Mouse (Mus musculus): ENCODE results near the gene Slc10a7.
A peak's percentile ranks its signal among the peaks of the same experiment; 100 is the strongest.

Slc10a7 gene

DNA sequence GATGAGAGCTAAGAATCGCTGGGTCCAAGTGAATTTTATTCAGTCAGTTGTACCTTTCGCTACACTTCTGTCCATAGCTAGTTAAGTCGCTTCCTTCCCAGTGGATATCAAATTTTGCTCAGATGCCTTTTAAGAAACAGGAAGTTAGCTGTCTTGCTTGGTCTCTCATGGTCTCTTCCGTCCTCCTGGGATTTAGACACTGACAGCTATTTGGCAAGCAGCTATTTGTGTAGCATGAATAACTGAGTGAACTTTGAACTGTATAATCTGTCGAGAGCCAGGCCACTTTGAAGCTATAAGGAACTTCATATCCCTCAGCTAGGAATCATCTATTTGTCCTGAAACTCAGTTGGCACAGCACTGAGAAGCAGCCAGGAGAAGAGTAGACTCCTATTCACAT is 117.5 kb downstream of the Slc10a7 start:
- DNase-seq: no peak

DNA sequence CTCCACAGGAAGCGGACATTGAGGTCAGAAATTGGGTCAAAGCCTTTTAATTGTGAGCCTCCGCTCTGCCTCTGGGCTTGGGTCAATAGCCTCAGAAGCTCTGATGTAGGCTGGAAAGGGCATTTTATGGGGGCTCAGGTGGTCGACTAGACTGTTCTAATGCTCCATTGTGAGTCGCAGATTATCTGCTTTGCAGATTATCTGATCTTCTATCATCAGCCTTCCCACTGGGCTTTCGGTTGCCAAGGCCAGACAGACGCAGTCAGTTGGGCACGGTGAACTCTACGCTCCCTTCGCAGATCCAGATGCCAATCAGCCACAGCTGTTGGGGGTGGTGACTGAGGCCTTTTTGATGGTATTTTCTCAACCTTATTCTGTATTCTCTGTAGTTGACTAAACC is 118.6 kb downstream of the Slc10a7 start:
- no peak for DNase-seq

DNA sequence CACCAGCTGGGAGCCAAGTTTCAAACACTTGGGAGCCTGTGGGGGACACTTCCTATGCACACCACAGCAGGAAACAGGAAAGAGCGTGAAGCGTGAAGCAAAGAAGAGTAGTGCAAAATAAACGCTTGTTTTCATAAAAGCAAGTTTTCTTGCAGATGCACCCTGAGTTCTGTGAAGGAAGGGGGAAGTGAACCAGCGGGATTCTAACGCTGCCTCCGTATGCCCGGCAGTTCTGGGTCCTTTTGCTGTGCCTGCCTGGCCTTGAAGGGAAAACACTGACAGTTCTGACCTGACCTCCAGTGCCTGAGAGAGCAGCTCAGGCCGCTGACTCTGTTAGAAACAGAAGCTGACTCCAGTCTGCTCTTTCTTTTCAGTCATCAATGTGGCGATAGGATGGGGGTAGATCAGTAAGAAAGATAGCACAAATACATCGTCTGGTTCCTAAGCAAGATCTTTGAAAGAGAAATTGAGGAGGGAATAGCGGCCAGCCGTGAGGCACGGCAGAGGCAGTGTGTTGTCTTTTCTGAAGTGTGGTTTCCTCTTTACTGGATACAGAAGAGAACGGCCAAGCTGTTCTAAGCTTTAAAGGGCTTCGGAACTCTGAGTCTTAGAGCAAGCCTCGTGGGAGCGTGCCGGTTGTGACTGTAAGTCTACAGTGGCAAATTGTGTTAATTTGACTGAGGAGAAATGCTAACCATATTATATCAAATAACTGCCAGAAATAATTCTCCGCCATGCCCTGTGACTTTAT is 121.4 kb downstream of the Slc10a7 start:
- peak; percentile 24 for DNase-seq

DNA sequence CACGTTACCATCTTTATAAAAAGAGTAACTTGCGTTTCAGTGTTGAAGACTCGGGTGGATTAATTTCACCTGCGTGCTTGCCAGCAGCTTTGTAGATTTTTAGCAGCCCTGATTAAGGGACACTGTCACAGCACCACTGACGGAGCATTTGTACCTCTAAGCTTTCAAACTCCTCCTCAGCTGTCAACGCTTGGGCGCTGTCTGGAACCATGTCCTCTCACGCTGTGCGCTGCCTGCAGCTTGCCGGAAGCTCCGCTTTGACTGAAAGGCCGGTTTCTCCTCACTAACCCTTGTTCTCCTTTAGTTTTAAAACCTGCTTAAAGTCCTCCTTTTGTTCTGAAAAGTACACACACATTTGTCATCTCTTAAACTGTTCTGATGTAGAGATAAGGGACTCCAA is 123.9 kb downstream of the Slc10a7 start:
- DNase-seq: no peak

DNA sequence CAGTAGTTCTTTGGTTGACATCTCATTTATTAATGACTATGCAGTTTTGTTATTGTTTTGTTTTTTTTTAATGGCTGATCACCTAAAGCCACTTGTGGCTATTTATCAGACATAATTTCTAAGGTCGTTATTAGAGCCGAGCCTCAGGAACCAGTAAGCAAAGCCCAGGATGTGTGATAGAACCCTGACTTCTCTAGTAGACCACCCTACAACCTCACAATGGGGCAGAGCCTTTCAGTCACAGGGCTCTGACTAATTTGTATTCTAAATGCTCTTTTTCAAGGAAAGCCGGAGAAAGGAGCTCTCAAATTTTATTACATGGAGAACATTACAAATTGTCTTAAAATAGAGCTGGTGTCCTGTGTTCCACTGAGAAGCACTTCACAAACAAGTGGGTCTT is 124.9 kb downstream of the Slc10a7 start:
- DNase-seq: no peak

DNA sequence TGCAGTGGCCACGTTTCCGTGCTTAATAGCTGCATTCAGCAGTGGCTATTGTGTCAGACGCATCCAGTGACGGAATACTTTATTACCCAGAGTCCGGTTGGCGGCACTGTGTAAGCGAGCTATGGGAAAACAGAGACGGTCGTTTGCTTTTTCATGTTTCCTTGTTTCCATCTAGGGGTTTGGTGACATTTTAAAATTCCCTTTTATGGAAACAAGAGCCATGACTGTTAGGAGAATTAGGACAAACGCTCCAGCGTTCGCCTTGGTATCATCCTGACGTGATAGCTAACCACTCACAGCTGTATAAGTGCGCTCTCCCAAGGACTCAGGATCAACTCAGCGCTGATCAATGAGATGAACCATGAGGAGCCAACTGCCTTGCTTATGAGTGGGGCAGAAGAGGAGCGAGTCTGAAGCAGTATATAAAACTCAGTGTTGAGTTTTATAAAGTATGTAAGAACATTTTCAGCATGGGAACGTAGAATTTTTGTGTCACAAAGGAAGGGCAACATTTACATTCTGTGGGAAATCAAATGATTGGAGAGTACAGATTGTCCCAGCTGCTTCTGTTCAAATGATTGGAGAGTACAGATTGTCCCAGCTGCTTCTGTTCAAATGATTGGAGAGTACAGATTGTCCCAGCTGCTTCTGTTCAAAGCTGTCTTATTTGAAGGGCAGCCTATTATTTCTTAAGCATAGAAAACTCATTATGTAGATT is 125.5 kb downstream of the Slc10a7 start:
- DNase-seq: no peak

DNA sequence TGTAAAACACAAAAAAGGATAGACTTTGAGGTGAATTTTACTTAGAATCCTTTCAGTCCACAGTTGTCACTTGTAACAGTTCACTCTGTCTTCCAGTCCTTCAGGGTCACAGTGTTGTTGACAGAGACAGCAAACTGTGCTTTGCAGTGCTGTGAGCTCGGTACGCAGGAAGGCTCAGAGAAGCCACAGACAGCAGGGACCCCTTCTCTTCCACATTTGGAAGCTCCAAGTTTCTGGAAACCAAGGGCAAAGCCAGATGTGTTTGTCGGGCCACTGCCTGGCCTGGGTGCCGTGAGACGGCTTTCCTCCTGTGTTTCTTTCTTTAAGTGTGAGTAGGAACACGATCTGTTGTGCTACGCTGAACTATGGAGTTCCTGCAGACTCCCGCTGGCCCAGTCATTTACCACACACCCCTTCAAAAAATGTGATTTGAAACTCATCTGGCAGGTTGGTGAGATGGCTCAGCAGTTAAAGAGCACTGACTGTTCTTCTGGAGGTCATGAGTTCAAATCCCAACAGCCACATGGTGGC is 126.2 kb downstream of the Slc10a7 start:
- DNase-seq: no peak

DNA sequence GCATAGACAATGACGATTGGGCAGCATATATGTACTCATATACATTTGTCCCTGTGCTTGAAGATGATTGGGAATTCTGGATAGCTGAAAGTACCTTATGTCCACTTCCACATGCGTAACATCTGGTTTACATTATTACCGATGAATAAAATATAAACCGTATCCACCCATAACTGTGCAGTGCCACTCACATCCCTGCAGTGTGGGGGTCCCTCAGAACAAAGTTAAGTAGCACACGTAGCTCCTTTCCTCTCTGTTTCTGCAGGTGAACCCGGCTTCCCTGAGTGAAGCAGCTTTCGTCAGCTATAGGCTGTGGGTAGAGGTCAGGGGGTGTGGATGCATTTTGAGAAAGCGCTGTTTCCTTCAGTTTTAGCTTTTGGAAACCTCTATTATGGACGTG is 132.8 kb downstream of the Slc10a7 start:
- no peak for DNase-seq

DNA sequence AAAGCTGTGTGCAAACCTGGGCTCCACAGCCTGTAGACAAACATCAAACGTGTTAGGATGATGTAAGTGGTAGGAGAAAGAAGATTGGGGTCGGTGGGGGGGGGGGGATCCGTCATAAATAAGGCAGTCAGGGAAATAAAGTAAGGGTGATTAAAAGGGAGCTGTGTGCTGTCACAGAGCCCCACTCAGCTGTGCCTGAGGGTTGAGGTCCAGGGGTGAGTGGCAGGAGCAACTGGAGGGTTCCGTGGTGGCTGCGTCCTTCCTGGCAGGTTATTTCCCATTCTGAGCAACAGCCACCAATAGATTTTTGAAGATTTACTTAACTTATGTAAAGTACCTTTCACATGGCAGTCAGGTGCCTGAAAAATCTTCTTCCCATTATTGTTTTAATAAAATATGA is 133.2 kb downstream of the Slc10a7 start:
- no peak for DNase-seq

DNA sequence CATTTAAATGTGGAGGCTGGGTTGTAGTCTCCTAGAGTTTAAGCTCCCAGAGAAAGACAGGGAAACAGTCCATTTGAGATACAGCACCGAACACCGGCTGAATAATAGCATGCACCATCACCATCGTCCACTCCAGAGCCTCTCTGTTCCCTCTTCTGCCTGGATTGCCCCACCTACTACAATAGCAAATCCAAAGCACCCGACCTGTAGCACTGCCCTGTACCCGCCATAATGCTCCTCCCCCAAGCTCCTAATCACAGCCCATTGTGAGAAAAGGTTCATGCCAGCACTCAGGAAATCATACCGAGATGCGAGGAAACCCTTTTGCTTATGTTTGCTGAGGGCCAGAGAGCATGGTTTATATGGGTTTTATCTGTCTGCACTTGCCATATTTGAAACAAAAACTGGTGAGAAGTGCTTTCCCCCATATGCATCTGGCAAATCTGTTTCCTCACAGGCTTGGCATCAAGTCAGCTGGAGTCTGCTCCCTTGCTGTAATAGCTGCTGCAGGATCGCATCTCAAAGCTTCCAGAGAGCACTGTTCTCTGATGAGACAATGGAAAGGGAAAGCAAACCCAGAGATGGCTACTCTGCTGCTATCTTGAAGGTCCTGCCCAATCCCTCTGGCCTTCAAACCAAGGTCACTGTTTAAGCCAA is 138.0 kb downstream of the Slc10a7 start:
- DNase-seq: no peak

DNA sequence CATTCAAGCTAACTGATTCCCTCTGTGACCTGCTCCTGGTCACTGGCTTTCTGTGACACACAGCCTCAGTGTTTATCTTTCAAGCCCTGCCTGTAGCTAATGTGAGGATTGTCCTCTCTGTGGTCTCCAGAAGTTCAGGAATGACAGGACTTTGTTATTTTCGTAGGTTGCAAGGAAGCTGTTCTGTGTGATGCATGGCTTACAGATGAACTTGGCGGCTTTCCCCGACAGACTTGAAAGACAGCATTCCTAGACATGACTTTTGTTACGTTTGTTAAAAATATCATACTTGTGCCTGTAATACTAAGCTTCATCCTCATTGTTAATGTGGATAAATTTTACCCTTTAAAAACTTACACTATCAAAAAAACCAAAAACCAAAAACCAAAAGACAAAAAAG is 138.7 kb downstream of the Slc10a7 start:
- no peak for DNase-seq

DNA sequence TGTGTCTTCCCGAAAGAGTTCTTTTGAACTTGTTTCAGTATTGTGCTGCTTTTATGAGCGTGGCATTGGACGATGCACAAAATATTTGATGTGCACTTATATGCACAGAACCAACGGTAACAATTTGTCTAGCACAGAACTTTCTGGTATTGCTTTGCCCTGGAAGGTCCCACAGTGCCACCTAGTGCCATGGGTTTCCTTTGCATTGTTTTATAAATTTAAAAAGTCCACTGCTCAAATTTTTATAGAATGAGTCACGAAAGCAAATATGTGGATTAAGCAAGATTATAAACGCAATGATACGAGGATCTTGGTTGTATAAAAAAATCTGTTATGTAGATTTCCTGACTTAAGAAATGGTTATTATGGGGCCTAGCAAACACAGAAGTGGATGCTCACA is 139.8 kb downstream of the Slc10a7 start:
- DNase-seq: peak; percentile 80

DNA sequence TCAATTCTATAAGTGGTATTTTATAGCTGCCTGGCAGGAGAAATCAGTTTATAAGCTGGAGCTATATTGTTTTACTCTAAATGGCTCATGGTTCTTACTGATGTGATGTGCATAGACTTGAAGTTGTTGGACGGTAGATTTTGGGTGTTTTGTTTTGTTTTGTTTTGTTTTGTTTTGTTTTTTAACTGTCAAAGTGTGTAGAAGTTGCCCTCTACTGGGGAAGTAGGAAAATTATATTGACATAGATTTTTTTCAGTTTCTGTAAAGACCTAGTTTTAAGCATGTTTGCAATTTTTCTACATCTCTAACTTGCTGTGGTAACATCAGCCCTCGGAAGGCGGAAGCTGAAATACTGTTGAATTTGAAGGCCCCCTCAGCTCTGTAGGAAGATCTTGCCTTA is 142.5 kb downstream of the Slc10a7 start:
- DNase-seq: no peak

DNA sequence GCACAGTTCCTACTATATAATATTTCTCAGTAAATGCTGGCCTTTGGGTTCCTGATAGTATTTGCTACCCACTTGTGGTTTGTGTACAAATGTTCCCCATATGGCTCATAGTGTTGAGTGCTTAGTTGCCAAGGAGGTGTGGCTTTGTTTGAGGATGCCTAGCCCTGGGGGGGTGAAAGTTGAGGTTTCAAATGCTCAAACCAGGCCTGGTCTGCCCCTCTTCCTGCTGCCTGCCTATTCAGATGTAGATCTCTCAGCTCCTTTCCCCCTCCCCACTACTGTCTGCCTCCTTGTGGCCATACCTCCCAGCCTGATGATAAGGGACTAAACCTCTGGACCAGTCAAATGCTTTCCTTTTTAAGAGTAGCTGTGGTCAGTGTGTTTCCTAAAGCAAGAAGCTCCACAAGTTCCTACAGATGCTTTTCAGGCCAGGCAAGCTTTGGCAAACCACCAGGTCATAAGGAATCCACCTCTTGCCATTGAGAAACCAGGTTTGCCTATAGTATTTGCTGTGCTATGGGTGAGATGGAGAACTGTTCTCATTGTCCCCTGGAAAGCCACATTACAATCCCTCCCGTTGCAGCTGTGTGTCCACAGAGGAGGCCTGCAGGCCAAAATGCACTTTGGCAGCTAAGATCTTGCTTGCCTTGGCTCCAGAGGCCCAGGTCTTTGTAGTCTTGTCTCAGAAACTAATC is 146.4 kb downstream of the Slc10a7 start:
- DNase-seq: no peak

DNA sequence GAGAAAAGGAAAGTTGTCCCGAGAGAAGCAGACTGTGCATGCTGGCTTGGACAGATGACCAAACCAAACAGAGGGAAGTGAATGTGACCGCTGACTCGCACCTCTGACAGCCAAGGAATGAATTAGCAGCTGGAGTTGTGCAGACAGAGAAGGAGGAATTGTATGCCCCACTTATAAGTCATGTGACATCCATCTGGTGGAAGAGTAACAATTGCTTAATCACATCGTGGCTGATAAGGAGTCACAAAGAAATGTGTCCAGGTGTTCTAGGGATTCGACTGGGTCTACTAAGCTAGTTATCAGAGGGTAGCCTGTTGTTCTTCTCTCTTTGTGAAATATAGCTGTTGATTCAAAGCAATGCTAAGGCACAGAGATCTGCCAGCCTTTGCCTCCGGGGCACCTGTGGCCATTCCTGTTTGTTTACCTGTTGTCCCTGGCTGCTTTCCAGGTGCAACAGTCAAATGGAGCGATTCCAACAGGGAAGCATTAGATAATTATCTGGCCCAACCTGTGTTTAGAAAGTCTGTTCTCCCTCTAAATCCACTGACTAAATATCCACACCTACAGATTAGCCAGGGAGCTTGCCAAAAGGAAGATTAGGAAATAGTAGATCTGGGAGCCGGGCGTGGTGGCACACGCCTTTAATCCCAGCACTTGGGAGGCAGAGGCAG is 147.7 kb downstream of the Slc10a7 start:
- no peak for DNase-seq

DNA sequence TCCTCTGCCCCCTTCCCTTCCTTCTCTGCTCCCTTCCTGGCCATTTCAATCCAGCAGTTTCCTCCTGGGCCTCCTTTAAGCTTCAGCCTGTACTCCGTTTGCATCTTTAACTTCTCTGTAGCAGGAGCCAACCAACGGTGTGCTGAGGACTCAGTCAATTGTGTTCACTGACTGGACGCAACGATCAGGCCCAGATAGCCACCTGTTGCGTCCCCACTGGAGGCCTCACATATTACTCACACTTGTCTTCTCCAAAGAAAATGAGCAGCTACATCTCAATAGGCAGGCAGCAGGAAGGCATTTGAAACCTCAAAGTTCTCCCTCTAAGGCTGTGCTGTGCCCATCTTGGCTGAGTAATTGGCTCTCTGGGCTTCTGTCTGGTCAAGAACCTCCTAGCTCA is 149.0 kb downstream of the Slc10a7 start:
- no peak for DNase-seq

DNA sequence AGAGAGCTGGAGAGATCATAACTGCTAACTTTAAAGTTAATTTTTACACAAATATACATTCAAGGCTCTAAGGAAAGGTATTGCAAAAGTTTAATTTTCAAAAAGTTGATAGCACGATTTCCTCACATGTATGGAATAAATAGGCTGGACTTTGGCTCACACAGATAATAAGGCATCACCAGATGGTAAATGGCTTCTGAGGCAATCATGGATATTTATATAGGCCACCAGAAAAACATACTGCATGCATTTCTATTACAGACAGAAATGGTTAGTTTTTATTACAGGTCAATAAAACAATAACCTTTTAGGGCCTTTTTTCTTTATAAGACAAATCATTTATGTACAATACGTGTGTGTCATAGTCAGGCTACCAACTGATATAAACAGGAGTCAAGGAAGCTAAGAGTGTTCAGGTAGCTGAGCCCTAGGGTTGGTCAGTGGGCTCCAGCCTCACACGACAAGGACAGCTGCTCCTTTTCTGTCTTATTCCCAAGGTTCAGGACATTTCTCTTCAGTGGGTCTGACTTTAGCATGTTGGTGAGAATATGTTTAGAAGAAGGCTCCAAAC is 150.6 kb downstream of the Slc10a7 start:
- DNase-seq: no peak

DNA sequence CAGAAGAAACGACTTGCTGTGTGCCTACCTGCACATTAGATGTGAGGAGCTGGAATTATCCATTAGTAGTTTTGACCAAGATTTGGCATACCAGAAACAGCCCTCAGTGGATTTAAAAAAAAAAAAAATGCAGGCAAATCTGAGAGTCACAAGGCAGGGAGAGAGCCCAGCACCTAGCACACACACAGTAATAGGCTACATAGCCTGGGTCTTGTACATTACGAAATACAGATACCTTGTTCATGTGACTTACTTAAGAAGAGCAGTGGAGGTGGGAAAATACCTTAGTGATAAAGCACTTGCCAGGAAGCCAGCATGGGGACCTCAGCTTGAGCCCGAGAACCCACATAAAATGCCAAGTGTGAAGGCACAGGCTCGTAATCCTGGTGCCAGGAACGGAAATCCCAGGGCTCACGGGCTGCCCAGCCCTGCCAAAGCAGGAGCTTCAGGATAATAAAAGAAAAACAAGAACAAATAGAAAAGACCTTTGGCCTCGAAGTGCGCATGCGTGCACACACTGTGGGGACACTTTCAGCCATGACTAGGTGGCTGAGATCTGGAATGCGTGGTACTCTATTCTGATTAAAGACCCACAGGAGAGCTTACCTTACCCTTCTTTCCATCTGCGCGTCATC is 155.3 kb downstream of the Slc10a7 start:
- DNase-seq: no peak

DNA sequence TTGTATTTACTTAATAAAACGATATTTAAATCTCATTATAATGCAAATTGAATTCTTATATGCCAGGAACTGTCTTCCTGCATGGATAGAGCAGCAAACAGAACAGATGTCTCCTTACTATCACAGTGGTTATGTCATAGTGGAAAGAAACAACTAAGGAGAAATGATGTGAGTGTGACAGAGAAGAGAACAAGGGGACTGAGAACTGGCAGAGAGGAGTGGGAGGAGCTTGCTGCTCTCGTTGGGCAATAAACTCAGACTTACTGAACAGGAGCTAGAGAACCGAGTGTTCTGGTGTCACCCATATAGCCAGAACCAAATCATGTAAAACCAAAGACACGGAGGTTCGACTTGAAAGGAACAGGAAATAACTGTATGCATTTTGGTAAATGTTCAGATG is 158.3 kb downstream of the Slc10a7 start:
- DNase-seq: no peak

DNA sequence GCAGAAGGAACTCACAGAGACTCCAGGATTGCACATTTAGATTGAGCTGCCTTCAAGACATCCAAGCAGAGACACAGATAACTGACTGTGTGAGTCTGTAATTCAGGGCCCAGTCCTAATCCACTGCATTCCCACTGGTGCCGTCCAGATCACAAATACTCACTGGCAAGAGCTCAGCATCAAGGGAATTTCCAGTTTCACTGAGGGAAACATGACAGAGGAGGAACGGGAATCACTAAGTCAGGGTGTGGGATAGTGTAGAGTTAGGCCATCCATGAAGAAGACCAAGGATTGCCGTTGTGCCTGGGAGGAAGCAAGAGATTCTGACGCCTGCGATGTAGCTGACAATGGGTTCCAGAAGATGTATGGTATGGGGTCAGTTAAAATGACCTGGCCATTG is 159.1 kb downstream of the Slc10a7 start:
- DNase-seq: no peak

DNA sequence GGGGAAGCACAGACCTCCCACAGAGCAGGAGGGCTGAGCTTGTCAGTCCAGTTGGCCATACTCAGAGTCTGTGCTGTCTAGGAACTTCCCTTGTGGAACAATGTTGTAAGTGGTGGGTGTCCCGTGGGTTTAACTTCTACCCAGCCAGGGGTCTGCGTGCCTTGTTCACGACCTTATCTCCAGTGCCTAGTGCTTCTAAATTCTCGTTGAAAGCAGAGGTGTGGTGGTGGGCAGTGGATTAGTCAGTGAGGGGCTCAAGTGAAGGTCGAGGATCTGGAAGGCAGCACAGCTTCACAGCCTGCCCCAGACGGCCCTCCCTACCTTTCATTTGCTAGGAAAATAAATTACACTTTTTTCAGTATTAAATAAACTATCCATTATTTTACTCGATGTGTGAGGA is 161.1 kb downstream of the Slc10a7 start:
- DNase-seq: no peak

Measured in thymus, postnatal 4 days (tissue).